Mouse (Mus musculus): ENCODE results near the gene Serpinb9b. TPM values are rescaled to one million over a fixed set of nuclear protein-coding genes. Genes with fewer than 3 reads are reported as not detected.

Serpinb9b gene
- not detected for polyA plus RNA-seq (2014; fragmentation: Illumina TruSeq; extraction: RNeasy Lipid Tissue Mini Kit (QIAGEN cat#74804); ENCODE audit: low read depth, low replicate concordance)

GRCm38 (mm10) chr13:33027244-33027643 is at the start of gene Serpinb9b:
Gene Serpinb9b (plus strand): TSS chr13:33027416.

DNA sequence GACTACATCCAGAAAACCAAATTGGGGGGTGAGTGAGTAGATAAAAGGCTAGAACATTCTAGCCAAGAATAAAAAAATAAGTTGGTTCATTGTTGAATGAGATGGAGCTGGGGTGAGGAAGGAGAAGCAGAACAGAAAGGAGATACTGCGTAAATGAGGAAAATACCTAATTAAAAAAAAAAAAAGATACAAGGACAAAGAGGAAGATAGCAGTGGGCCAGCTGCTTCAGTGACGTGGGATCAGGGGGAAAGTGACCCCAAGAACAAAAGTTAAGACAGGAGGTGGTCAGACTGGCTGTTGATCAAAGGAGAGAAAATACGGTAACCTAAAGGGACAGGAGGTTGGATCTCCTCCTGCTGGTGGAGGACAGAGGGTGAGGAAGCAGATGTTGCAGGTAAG is 24.3 kb upstream of the Serpinb9b start, which contains the start of gene Serpinb9:
Gene Serpinb9, plus strand, starts transcription at position 301 of the 400 bp plus-strand sequence.

DNA sequence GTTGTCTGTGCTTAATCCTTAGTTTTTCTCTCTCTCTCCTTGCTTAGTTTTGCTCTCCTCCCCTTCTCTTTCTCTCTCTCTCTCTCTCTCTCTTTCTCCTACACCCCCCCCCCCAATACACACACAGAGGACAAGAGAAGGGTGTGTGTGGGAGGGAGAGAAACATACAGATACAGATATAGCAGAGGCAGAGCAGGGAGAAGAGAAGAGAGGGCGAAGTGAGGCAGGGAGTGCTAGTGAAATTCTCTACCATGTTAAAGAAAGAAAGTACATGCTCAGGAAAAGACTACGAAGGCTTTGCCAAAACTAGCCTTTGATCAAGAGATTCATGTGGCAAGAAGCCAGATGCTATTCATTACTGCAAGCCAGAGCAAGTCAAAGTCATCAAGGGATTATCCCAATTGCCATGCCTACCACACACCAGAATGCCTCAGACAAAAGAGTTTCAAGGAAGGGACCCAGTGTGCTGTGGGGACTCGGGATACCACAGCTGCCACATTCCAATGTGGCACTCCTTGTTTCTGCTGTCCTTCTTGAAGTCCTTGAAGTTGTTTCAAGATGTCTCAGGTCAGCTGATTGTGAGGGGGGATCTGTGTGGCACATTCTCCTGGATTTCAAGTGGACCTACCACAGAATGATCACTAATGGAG is 51.0 kb downstream of the Serpinb9b start, which contains the start of gene Serpinb1b:
Gene Serpinb1b, plus strand, starts transcription at position 520 of the 650 bp plus-strand sequence.

Other genes starting within 250 kb of the Serpinb9b start
- 0.20 TPM for gene Mylk4, start 243.5 kb upstream of the Serpinb9b start, polyA plus RNA-seq (2014; fragmentation: Illumina TruSeq; extraction: RNeasy Lipid Tissue Mini Kit (QIAGEN cat#74804); ENCODE audit: low read depth, low replicate concordance)
- gene Wrnip1, start 225.4 kb upstream of the Serpinb9b start, polyA plus RNA-seq (2014; fragmentation: Illumina TruSeq; extraction: RNeasy Lipid Tissue Mini Kit (QIAGEN cat#74804); ENCODE audit: low read depth, low replicate concordance): 15.9 TPM
- not detected for gene D930007J09Rik, start 224.6 kb upstream of the Serpinb9b start, polyA plus RNA-seq (2014; fragmentation: Illumina TruSeq; extraction: RNeasy Lipid Tissue Mini Kit (QIAGEN cat#74804); ENCODE audit: low read depth, low replicate concordance)
- 32.9 TPM for gene Serpinb1a, start 176.2 kb upstream of the Serpinb9b start, polyA plus RNA-seq (2014; fragmentation: Illumina TruSeq; extraction: RNeasy Lipid Tissue Mini Kit (QIAGEN cat#74804); ENCODE audit: low read depth, low replicate concordance)
- gene Serpinb1c, start 129.2 kb upstream of the Serpinb9b start, polyA plus RNA-seq (2014; fragmentation: Illumina TruSeq; extraction: RNeasy Lipid Tissue Mini Kit (QIAGEN cat#74804); ENCODE audit: low read depth, low replicate concordance): not detected
- 33.2 TPM for gene Serpinb6b, start 62.2 kb upstream of the Serpinb9b start, polyA plus RNA-seq (2014; fragmentation: Illumina TruSeq; extraction: RNeasy Lipid Tissue Mini Kit (QIAGEN cat#74804); ENCODE audit: low read depth, low replicate concordance)
- gene Serpinb9, start 24.2 kb upstream of the Serpinb9b start, polyA plus RNA-seq (2014; fragmentation: Illumina TruSeq; extraction: RNeasy Lipid Tissue Mini Kit (QIAGEN cat#74804); ENCODE audit: low read depth, low replicate concordance): 72.2 TPM
- gene Serpinb1b, start 51.2 kb downstream of the Serpinb9b start, polyA plus RNA-seq (2014; fragmentation: Illumina TruSeq; extraction: RNeasy Lipid Tissue Mini Kit (QIAGEN cat#74804); ENCODE audit: low read depth, low replicate concordance): not detected
- not detected for gene Serpinb9c, start 132.3 kb downstream of the Serpinb9b start, polyA plus RNA-seq (2014; fragmentation: Illumina TruSeq; extraction: RNeasy Lipid Tissue Mini Kit (QIAGEN cat#74804); ENCODE audit: low read depth, low replicate concordance)
- not detected for gene Serpinb9d, start 165.5 kb downstream of the Serpinb9b start, polyA plus RNA-seq (2014; fragmentation: Illumina TruSeq; extraction: RNeasy Lipid Tissue Mini Kit (QIAGEN cat#74804); ENCODE audit: low read depth, low replicate concordance)
- not detected for gene Serpinb9e, start 222.2 kb downstream of the Serpinb9b start, polyA plus RNA-seq (2014; fragmentation: Illumina TruSeq; extraction: RNeasy Lipid Tissue Mini Kit (QIAGEN cat#74804); ENCODE audit: low read depth, low replicate concordance)

Data from kidney, adult 10 weeks (tissue).